Mouse (Mus musculus): ENCODE results near the gene Gm17349.

DNA sequence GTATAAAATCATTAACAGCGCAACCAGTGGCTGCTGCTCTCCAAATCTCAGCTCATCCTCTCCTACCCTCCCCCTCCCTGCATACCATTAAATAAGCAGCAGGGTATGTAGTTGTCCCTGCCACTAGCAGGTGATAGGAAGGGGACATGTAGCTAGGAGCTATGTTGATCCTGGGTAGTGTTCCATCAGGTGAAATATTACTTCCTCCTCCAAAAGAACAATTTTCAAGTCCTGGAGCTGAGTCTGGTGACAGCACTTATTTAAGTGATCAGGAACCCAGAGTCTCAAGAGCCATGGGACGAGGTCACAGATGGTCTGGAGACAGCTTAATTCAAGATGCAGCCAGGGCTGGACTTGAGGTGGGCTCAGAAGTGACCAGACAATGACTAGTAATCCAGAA lies 30.3 kb upstream of the Gm17349 start:
- TF ChIP-seq ZNF384 (IDR thresholded peaks at IDR 0.05; ENCODE audit: low read depth, low read length) = no peak
- TF ChIP-seq HCFC1 (IDR thresholded peaks at IDR 0.05; ENCODE audit: borderline replicate concordance, insufficient read depth, low read length) = no peak
- no peak for TF ChIP-seq MAFK (IDR thresholded peaks at IDR 0.05; ENCODE audit: insufficient read depth, low read depth, low read length)
- no peak for TF ChIP-seq ZC3H11A (IDR thresholded peaks at IDR 0.05; ENCODE audit: borderline replicate concordance, low read depth, low read length)
